Mouse (Mus musculus) cerebellum, adult 2 months (tissue): ENCODE data around the gene Cib1. TPM values are rescaled to one million over a fixed set of nuclear protein-coding genes. Genes with fewer than 3 reads are reported as not detected.
A peak's percentile ranks its signal among the peaks of the same experiment; 100 is the strongest.

Source experiments
- DNase-seq, 2 experiments: peaks; one replicate each; pipeline ENCODE4 v3.0.0; 2021
- H3K27ac ChIP-seq: fragments of 200-500 bp; 2 replicates; pipeline ENCODE4 v1.5.1; 2012; ENCODE audit warnings: low read length, control low read depth, inconsistent platforms; ENCODE audit not compliant: insufficient read depth
- H3K27me3 ChIP-seq: fragments of 200-500 bp; 2 replicates; pipeline ENCODE4 v1.6.1; 2012; ENCODE audit warnings: inconsistent platforms, mild to moderate bottlenecking, low read length, moderate library complexity; ENCODE audit not compliant: control insufficient read depth, insufficient read depth
- H3K4me1 ChIP-seq: fragments of 200-500 bp; 2 replicates; pipeline ENCODE4 v1.6.1; 2011; ENCODE audit warnings: low read length; ENCODE audit not compliant: control insufficient read depth, insufficient read depth
- H3K4me3 ChIP-seq: fragments of 200-500 bp; replicated peaks from 2 replicates; pipeline ENCODE3; 2011; ENCODE audit warnings: mild to moderate bottlenecking, low read depth, low read length, control low read depth; ENCODE audit not compliant: insufficient read depth
- CTCF ChIP-seq: fragments of 200-500 bp; IDR thresholded peaks from 2 replicates; pipeline ENCODE4 v1.5.1; 2011; ENCODE audit warnings: low read depth, mild to moderate bottlenecking, control low read depth, low read length, moderate library complexity, borderline replicate concordance; ENCODE audit not compliant: insufficient read depth
- POLR2A ChIP-seq: fragments of 200-500 bp; IDR thresholded peaks from 2 replicates; pipeline ENCODE4 v1.6.1; 2011; ENCODE audit warnings: low read length, control low read depth, borderline replicate concordance; ENCODE audit not compliant: insufficient read depth
- WGBS: fragments of 180-500 bp; shearing (Covaris S2); methylation state at CpG from one replicate; pipeline ENCODE4 v1.1.7; 2018; 5-methylcytosine and 5-hydroxymethylcytosine counted together
- polyA plus RNA-seq: library from polyadenylated mRNA; depleted of rRNA; stranded (reverse); fragments of >200 nt; gene quantifications from 2 replicates; pipeline ENCODE4 v1.2.3, GENCODE M21; 2012

Cib1 gene
- polyA plus RNA-seq, 1 experiment: 40.1 TPM

- Histone ChIP-seq H3K4me1 (no peaks in the 10 kb centered on the region), H3K4me3 (no peak overlapping the region), H3K27ac (no peak overlapping the region), H3K27me3 (no peaks in the 10 kb centered on the region)
- WGBS: 93% methylated on average over 4 of the region's 4 CpGs
- no peak for DNase-seq
- no peak for TF ChIP-seq POLR2A
Measured at GRCm38 (mm10) chr7:80227065-80227464, 5.5 kb downstream of the Cib1 start.

GRCm38 (mm10) chr7:80221179-80221750 is 11.3 kb downstream of the Cib1 start:
- TF ChIP-seq CTCF (no peak), POLR2A (no peak)
- 91% methylated on average over 4 of the region's 4 CpGs for WGBS
- no peak for DNase-seq

GRCm38 (mm10) chr7:80220237-80220797 is 12.3 kb downstream of the Cib1 start:
- TF ChIP-seq CTCF (no peak), POLR2A (no peak)
- no peak overlapping the region for H3K27ac ChIP-seq
- H3K4me3 ChIP-seq: no peak overlapping the region
- WGBS: 93% methylated on average over 9 of the region's 9 CpGs
- H3K4me1 ChIP-seq: no peaks in the 10 kb centered on the region
- DNase-seq: no peak
- no peaks in the 10 kb centered on the region for H3K27me3 ChIP-seq

More at GRCm38 (mm10) chr7:80221179-80221750, 11.3 kb downstream of the Cib1 start:
- Histone ChIP-seq H3K4me1 (no peaks in the 10 kb centered on the region), H3K27ac (no peak overlapping the region), H3K27me3 (no peaks in the 10 kb centered on the region), H3K4me3 (no peak overlapping the region)

- no peak overlapping the region for H3K27ac ChIP-seq
- H3K27me3 ChIP-seq: no peaks in the 10 kb centered on the region
- 91% methylated on average over 9 of the region's 9 CpGs for WGBS
- TF ChIP-seq POLR2A: no peak
- no peak for TF ChIP-seq CTCF
- no peak overlapping the region for H3K4me3 ChIP-seq
- no peaks in the 10 kb centered on the region for H3K4me1 ChIP-seq
- DNase-seq: no peak
Measured at GRCm38 (mm10) chr7:80218666-80219065, 13.9 kb downstream of the Cib1 start.

GRCm38 (mm10) chr7:80216566-80216965 is 16.0 kb downstream of the Cib1 start:
- WGBS: 42% methylated on average over 8 of the region's 8 CpGs
- TF ChIP-seq POLR2A (no peak), CTCF (no peak)
- H3K27ac ChIP-seq: no peak overlapping the region
- H3K27me3 ChIP-seq: no peaks in the 10 kb centered on the region
- no peak overlapping the region for H3K4me3 ChIP-seq
- H3K4me1 ChIP-seq: no peaks in the 10 kb centered on the region
- DNase-seq: peak in 1 of 2 experiments; percentile 49

GRCm38 (mm10) chr7:80215398-80215797 is 17.2 kb downstream of the Cib1 start:
- Histone ChIP-seq H3K27me3 (no peaks in the 10 kb centered on the region), H3K4me3 (no peak overlapping the region), H3K27ac (no peak overlapping the region), H3K4me1 (no peaks in the 10 kb centered on the region)
- TF ChIP-seq CTCF (peak; percentile 86), POLR2A (no peak)
- peak; percentile 62 to 78 for DNase-seq
- 13% methylated on average over 4 of the region's 4 CpGs for WGBS

- no peak for DNase-seq
- Histone ChIP-seq H3K27ac (no peak overlapping the region), H3K27me3 (no peaks in the 10 kb centered on the region), H3K4me1 (no peaks in the 10 kb centered on the region), H3K4me3 (no peak overlapping the region)
- 89% methylated on average over 8 of the region's 8 CpGs for WGBS
- TF ChIP-seq CTCF (no peak), POLR2A (no peak)
Measured at GRCm38 (mm10) chr7:80214459-80214858, 18.2 kb downstream of the Cib1 start.

GRCm38 (mm10) chr7:80213604-80214003 is 19.0 kb downstream of the Cib1 start:
- DNase-seq: no peak
- TF ChIP-seq POLR2A: no peak
- 61% methylated on average over 7 of the region's 7 CpGs for WGBS
- H3K27ac ChIP-seq: no peak overlapping the region
- H3K4me3 ChIP-seq: no peak overlapping the region
- peaks cover 5% of the 10 kb centered on the region; the same call in 1 of the 2 replicates for H3K4me1 ChIP-seq
- no peaks in the 10 kb centered on the region for H3K27me3 ChIP-seq
